Mouse (Mus musculus): ENCODE measurements at regions not wholly inside any gene's neighbourhood (a gene's known extent, or its start where the extent isn't known, plus 50 kb on each side); places are given as distances from the start of the nearest gene placed in this dataset.

DNA sequence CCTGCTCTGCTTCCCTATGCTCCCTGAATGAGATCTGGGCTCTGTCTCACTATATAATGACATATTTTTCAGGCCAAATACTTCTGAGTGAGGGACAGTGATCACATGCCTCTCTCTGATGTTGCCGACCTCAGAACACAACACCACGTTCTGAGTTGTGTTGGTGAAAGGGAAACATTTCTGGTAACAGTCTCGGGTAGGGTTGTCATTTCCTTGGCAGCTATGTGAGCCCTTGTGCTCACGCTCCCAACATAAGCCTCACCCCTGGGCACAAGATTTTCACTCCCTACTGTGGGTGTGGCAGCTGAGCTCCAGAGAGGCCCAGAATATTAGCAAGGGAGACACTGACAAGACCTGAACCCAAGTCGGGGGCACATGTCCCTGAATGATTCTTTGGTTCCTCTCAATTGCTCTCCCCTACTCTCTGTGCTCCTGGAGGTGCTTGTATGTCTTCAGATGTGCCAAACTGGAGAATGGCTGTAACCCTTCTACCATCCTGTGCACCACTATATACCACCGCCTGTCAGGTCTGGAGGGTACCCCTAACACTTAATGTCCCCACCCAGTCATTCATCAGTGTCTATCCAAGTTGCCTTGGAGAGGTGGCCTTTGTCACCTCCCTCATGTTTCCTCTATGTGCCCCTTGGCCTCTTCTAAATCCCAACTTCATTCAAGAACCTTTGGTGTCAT is 62.5 kb upstream of the Ampd3 start:
- TF ChIP-seq CTCF (conservative IDR thresholded peaks at IDR 0.05; ENCODE audit: insufficient read depth, insufficient read length, low read depth, low read length), result no peak
- TF ChIP-seq POLR2A (IDR thresholded peaks at IDR 0.05; ENCODE audit: low read depth, low read length), result no peak

Measured in kidney, adult 2 months (tissue).